Mouse (Mus musculus): ENCODE results near the gene Ncoa7.
A peak's percentile ranks its signal among the peaks of the same experiment; 100 is the strongest.

GRCm38 (mm10) chr10:30600542-30600966, 202.6 kb downstream of the Ncoa7 start, which contains the start of gene Trmt11:
- TF ChIP-seq MAX (IDR thresholded peaks at IDR 0.05; ENCODE audit: low read depth) (no peak), REST (IDR thresholded peaks at IDR 0.05; ENCODE audit: insufficient read depth, insufficient read length) (no peak), POLR2A (IDR thresholded peaks at IDR 0.05; ENCODE audit: insufficient read length, low read depth) (peak; percentile 88), CEBPB (IDR thresholded peaks at IDR 0.05; ENCODE audit: insufficient read depth, poor library complexity, severe bottlenecking) (no peak), POLR2AphosphoS2 (IDR thresholded peaks at IDR 0.05; ENCODE audit: insufficient read length, low read depth) (peak; percentile 94), TCF3 (IDR thresholded peaks at IDR 0.05; ENCODE audit: insufficient read length, low read depth) (no peak), E2F4 (IDR thresholded peaks at IDR 0.05; ENCODE audit: insufficient read depth) (peak; percentile 28), MYOD1 (IDR thresholded peaks at IDR 0.05; ENCODE audit: control insufficient read depth in 1 of 3, insufficient read length in 2 of 3, low read depth in 2 of 3) (no peak), TCF12 (IDR thresholded peaks at IDR 0.05; ENCODE audit: insufficient read depth, poor library complexity, severe bottlenecking) (no peak), MYOG (IDR thresholded peaks at IDR 0.05; ENCODE audit: control insufficient read depth in 1 of 3, insufficient read depth in 1 of 3, insufficient read length in 2 of 3, low read depth in 2 of 3) (peak in 1 of 3 experiments; percentile 1)

All from myocyte (in vitro differentiated cells).